Mouse (Mus musculus): ENCODE results near the gene Tenm4. TPM values are rescaled to one million over a fixed set of nuclear protein-coding genes. Genes with fewer than 3 reads are reported as not detected.

Gene Tenm4
- total and polyA plus RNA-seq, 3 experiments = 0.04 to 0.38 TPM; not detected in 1

GRCm38 (mm10) chr7:96716911-96717310, 545.9 kb downstream of the Tenm4 start:
- Histone ChIP-seq H3K36me3 (replicated peaks) (no peaks in the 10 kb centered on the region), H3K4me3 (ENCODE audit: low read depth, low read length) (no peak overlapping the region), H3K4me1 (ENCODE audit: insufficient read depth, low read depth, low read length) (no peaks in the 10 kb centered on the region), H3K9me3 (replicated peaks) (peaks cover 35% of the 10 kb centered on the region), H3K27me3 (ENCODE audit: insufficient read depth, low read length) (no peaks in the 10 kb centered on the region)
- ATAC-seq (ENCODE audit: extremely low read depth, insufficient number of reproducible peaks, low FRiP score, poor library complexity, severe bottlenecking) (no peak), DNase-seq (ENCODE audit: low spot score) (no peak)
- no peak for TF ChIP-seq POLR2AphosphoS5 (IDR thresholded peaks at IDR 0.05; ENCODE audit: insufficient replicate concordance, low read depth, low read length)

DNA sequence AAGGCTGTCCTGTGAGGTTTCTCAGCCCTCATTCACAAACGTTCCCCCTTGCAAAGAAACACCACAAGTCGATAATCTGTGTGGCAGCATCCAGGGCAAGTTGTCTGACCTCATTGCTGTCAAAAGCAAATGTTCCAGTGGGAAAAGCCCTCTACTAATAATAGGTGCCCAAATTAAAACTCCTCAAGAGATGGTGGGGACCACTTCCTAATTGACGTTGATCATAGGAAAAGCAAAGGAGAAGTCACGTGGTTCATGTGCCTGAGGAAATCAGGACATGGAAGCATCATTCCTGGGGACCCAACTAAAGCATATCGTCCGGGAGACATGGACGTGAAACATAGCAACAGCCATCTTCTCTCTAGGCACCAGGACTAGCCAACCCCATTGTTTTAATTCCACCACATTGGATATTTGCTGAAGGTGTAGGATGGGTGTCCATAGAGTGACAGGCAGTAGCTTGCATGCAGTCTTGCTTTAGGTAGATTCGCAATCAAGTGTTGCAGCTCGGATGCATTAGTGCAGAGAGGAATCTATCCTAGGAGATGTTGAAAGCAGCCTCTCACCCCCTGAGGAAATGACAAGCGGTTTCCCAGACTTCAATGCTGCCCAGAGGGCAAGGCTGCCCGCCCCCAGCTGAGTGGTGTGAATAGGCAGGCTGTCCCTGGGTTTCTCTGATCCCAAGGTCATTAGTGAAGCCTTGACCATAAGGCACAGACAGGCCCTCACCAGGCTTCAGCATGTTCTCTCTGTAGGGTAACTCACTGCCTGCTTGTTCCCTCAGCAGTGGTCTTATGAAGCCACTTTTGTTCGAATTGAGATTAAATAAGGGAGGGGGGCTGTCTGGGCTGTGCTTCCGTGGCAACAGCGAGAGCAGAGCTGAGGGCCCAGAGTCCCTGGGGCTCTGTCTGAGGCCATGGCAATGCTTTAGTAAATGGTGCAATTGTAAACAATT, 547.4 kb downstream of the Tenm4 start:
- DNase-seq (ENCODE audit: low spot score) = no peak
- no peaks in the 10 kb centered on the region for H3K36me3 ChIP-seq (replicated peaks)
- no peaks in the 10 kb centered on the region for H3K4me1 ChIP-seq (ENCODE audit: insufficient read depth, low read depth, low read length)
- H3K9me3 ChIP-seq (replicated peaks) = peaks cover 36% of the 10 kb centered on the region
- TF ChIP-seq POLR2AphosphoS5 (IDR thresholded peaks at IDR 0.05; ENCODE audit: insufficient replicate concordance, low read depth, low read length) = no peak
- TF ChIP-seq CTCF (IDR thresholded peaks at IDR 0.05; ENCODE audit: low read depth, low read length) = no peak
- no peak for TF ChIP-seq GATA2 (IDR thresholded peaks at IDR 0.05; ENCODE audit: borderline replicate concordance, low read depth, low read length)
- no peak for TF ChIP-seq TAL1 (conservative IDR thresholded peaks at IDR 0.05; ENCODE audit: low read depth, low read length)
- TF ChIP-seq GATA1 (IDR thresholded peaks at IDR 0.05; ENCODE audit: borderline replicate concordance, low read length) = no peak
- ATAC-seq (ENCODE audit: extremely low read depth, insufficient number of reproducible peaks, low FRiP score, poor library complexity, severe bottlenecking) = no peak
- no peaks in the 10 kb centered on the region for H3K27me3 ChIP-seq (ENCODE audit: insufficient read depth, low read length)
- H3K4me3 ChIP-seq (ENCODE audit: low read depth, low read length) = no peak overlapping the region

DNA sequence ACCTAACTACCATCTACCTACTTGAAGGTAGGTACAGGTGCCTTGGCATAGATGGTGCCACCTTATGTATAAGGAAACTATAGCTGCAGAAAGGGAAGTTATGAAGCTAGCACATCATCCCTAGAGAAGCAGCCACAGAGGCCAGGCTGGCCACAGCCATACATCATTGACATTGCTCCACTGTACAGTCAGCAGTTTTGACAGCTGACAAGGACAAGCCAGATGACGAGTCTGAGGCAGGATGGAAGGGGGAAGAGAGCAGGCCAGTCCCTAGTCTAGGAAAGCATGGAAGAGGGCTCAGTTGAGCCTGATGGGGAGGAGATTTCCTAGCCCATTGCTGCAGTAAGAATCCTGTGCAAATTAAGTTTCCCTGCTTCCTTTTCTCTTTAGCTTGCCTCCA, 548.9 kb downstream of the Tenm4 start:
- ATAC-seq (ENCODE audit: extremely low read depth, insufficient number of reproducible peaks, low FRiP score, poor library complexity, severe bottlenecking) = no peak
- TF ChIP-seq GATA1 (IDR thresholded peaks at IDR 0.05; ENCODE audit: borderline replicate concordance, low read length) = no peak
- TF ChIP-seq GATA2 (IDR thresholded peaks at IDR 0.05; ENCODE audit: borderline replicate concordance, low read depth, low read length) = no peak
- TF ChIP-seq POLR2AphosphoS5 (IDR thresholded peaks at IDR 0.05; ENCODE audit: insufficient replicate concordance, low read depth, low read length) = no peak
- no peak for TF ChIP-seq CTCF (IDR thresholded peaks at IDR 0.05; ENCODE audit: low read depth, low read length)
- TF ChIP-seq TAL1 (conservative IDR thresholded peaks at IDR 0.05; ENCODE audit: low read depth, low read length) = no peak
- H3K4me3 ChIP-seq (ENCODE audit: low read depth, low read length) = no peak overlapping the region
- peaks cover 38% of the 10 kb centered on the region for H3K9me3 ChIP-seq (replicated peaks)
- no peak for DNase-seq (ENCODE audit: low spot score)
- H3K27me3 ChIP-seq (ENCODE audit: insufficient read depth, low read length) = no peaks in the 10 kb centered on the region
- H3K36me3 ChIP-seq (replicated peaks) = no peaks in the 10 kb centered on the region
- H3K4me1 ChIP-seq (ENCODE audit: insufficient read depth, low read depth, low read length) = no peaks in the 10 kb centered on the region

- ATAC-seq (ENCODE audit: extremely low read depth, insufficient number of reproducible peaks, low FRiP score, poor library complexity, severe bottlenecking) (no peak), DNase-seq (ENCODE audit: low spot score) (no peak)
- TF ChIP-seq CTCF (IDR thresholded peaks at IDR 0.05; ENCODE audit: low read depth, low read length) (no peak), GATA1 (IDR thresholded peaks at IDR 0.05; ENCODE audit: borderline replicate concordance, low read length) (no peak), TAL1 (conservative IDR thresholded peaks at IDR 0.05; ENCODE audit: low read depth, low read length) (no peak), GATA2 (IDR thresholded peaks at IDR 0.05; ENCODE audit: borderline replicate concordance, low read depth, low read length) (no peak), POLR2AphosphoS5 (IDR thresholded peaks at IDR 0.05; ENCODE audit: insufficient replicate concordance, low read depth, low read length) (no peak)
- Histone ChIP-seq H3K9me3 (replicated peaks) (peaks cover 37% of the 10 kb centered on the region), H3K4me1 (ENCODE audit: insufficient read depth, low read depth, low read length) (no peaks in the 10 kb centered on the region), H3K36me3 (replicated peaks) (no peaks in the 10 kb centered on the region), H3K27me3 (ENCODE audit: insufficient read depth, low read length) (no peaks in the 10 kb centered on the region), H3K4me3 (ENCODE audit: low read depth, low read length) (no peak overlapping the region)
Observed at GRCm38 (mm10) chr7:96720465-96720864, 549.4 kb downstream of the Tenm4 start.

- no peak for ATAC-seq (ENCODE audit: extremely low read depth, insufficient number of reproducible peaks, low FRiP score, poor library complexity, severe bottlenecking)
- DNase-seq (ENCODE audit: low spot score) = no peak
- Histone ChIP-seq H3K4me3 (ENCODE audit: low read depth, low read length) (no peak overlapping the region), H3K4me1 (ENCODE audit: insufficient read depth, low read depth, low read length) (no peaks in the 10 kb centered on the region), H3K9me3 (replicated peaks) (peaks cover 29% of the 10 kb centered on the region), H3K36me3 (replicated peaks) (no peaks in the 10 kb centered on the region), H3K27me3 (ENCODE audit: insufficient read depth, low read length) (no peaks in the 10 kb centered on the region)
- TF ChIP-seq POLR2AphosphoS5 (IDR thresholded peaks at IDR 0.05; ENCODE audit: insufficient replicate concordance, low read depth, low read length) (no peak), GATA2 (IDR thresholded peaks at IDR 0.05; ENCODE audit: borderline replicate concordance, low read depth, low read length) (no peak), CTCF (IDR thresholded peaks at IDR 0.05; ENCODE audit: low read depth, low read length) (no peak), TAL1 (conservative IDR thresholded peaks at IDR 0.05; ENCODE audit: low read depth, low read length) (no peak), GATA1 (IDR thresholded peaks at IDR 0.05; ENCODE audit: borderline replicate concordance, low read length) (no peak)
Observed at GRCm38 (mm10) chr7:96722796-96723195, 551.8 kb downstream of the Tenm4 start.

DNA sequence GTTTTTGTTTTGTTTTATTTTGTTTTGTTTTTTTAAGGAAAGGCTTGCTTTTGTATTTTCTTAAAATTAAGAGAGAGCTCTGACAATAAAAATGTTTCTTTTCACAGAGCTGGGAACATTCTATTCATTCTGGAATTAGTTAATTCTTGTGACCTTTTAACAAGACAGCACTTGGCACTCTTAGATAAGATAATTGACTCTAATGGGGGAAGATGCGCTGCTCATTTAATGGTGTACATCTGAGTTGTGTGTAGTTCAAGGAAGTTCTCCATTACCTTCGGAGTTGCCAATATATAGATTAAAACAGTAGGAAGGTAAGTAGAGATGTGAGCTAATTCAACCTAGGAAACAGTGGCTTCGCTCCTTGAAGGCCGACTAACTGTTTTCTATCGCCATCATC, 554.6 kb downstream of the Tenm4 start:
- Histone ChIP-seq H3K4me3 (ENCODE audit: low read depth, low read length) (no peak overlapping the region), H3K9me3 (replicated peaks) (peaks cover 22% of the 10 kb centered on the region), H3K36me3 (replicated peaks) (no peaks in the 10 kb centered on the region), H3K27me3 (ENCODE audit: insufficient read depth, low read length) (no peaks in the 10 kb centered on the region; the same call in 1 of the 2 replicates), H3K4me1 (ENCODE audit: insufficient read depth, low read depth, low read length) (no peaks in the 10 kb centered on the region)
- DNase-seq (ENCODE audit: low spot score) = no peak
- TF ChIP-seq POLR2AphosphoS5 (IDR thresholded peaks at IDR 0.05; ENCODE audit: insufficient replicate concordance, low read depth, low read length) (no peak), GATA1 (IDR thresholded peaks at IDR 0.05; ENCODE audit: borderline replicate concordance, low read length) (no peak), TAL1 (conservative IDR thresholded peaks at IDR 0.05; ENCODE audit: low read depth, low read length) (no peak), CTCF (IDR thresholded peaks at IDR 0.05; ENCODE audit: low read depth, low read length) (no peak), GATA2 (IDR thresholded peaks at IDR 0.05; ENCODE audit: borderline replicate concordance, low read depth, low read length) (no peak)
- ATAC-seq (ENCODE audit: extremely low read depth, insufficient number of reproducible peaks, low FRiP score, poor library complexity, severe bottlenecking) = no peak

All from G1E (cell line).